Comparison of ENCODE assay signal across 27 mouse cellular contexts in genomic region chr11:35350968-35351367, GRCm38 (mm10).
DNase-seq lines count a peak whose midpoint lies in the region; ATAC-seq lines count a peak whose summit lies in the region.
"Had no signal": no experiment of that assay in that cellular context is flagged by ENCODE, and none has a peak within 500 bp of the region (broad histone marks: within the 10 kb centered on the region; RNA-seq: fewer than 3 reads in every experiment).

No protein-coding gene starts in this region.

- 7% methylated on average over 4 of the region's 4 CpGs for WGBS in limb, embryonic 10.5 days

- peaks cover 87% of the 10 kb centered on the region for H3K4me1 ChIP-seq in limb, embryonic 10.5 days
- H3K4me1 ChIP-seq: liver, embryonic 15.5 days; lung, embryonic 15.5 days; megakaryocyte, embryonic 14.5 days had no signal

- DNase-seq in frontal cortex, postnatal 14 days (ENCODE audit: low spot score in 2 of 2), result no peak
- DNase-seq in 3T3-L1 (ENCODE audit: low read depth, low spot score), result peak; percentile 28
- peak; percentile 77 for DNase-seq in brain, adult 2 months (ENCODE audit: low read depth, low spot score)
- peak; percentile 47 for DNase-seq in limb, embryonic 10.5 days (ENCODE audit: low spot score)
- DNase-seq in heart, adult 8-10 months (ENCODE audit: low spot score), result no peak
- no peak for DNase-seq in Muller cell, postnatal 12 days (ENCODE audit: inconsistent ontology term)
- DNase-seq: adrenal gland, postnatal 10 days; B cell, adult 2 months; cerebellum, adult 8-10 months; gastrocnemius, adult 2 months; heart, postnatal 4 days; kidney, adult 9 months; kidney, postnatal 25 days; lung, postnatal 36 days; right cerebral cortex, postnatal 25 days; spleen, adult 18-20 months had no signal

- no peaks in the 10 kb centered on the region for H3K9me3 ChIP-seq in limb, embryonic 10.5 days (replicated peaks)
- H3K9me3 ChIP-seq: heart, embryonic 10.5 days; limb, embryonic 15.5 days; liver, embryonic 15.5 days; lung, embryonic 15.5 days; megakaryocyte, embryonic 14.5 days; midbrain, embryonic 13.5 days had no signal

- peak overlapping the region; percentile 70 for H3K27ac ChIP-seq in limb, embryonic 10.5 days
- H3K27ac ChIP-seq: gastrocnemius, adult 2 months; heart, embryonic 10.5 days; hindbrain, postnatal 0 days; limb, embryonic 15.5 days; liver, embryonic 15.5 days; lung, embryonic 15.5 days; midbrain, embryonic 13.5 days had no signal

- H3K36me3 ChIP-seq in limb, embryonic 10.5 days, result peaks cover 5% of the 10 kb centered on the region
- H3K36me3 ChIP-seq: G1E; heart, embryonic 10.5 days; limb, embryonic 15.5 days; liver, embryonic 15.5 days; lung, embryonic 15.5 days; midbrain, embryonic 13.5 days had no signal

- H3K4me3 ChIP-seq in limb, embryonic 10.5 days, result 0 out of 2 replicates have a peak overlapping the region, but pooled peaks have one; percentile 9
- H3K4me3 ChIP-seq: gastrocnemius, adult 2 months; heart, embryonic 10.5 days; left cerebral cortex, adult 2 months; limb, embryonic 15.5 days; liver, embryonic 15.5 days; lung, embryonic 15.5 days; megakaryocyte, embryonic 14.5 days; midbrain, embryonic 13.5 days had no signal

- peak; percentile 98 for ATAC-seq in frontal cortex, adult (ENCODE audit: low TSS enrichment)
- ATAC-seq: hindbrain, postnatal 0 days; intestine, embryonic 16.5 days; midbrain, embryonic 13.5 days had no signal

- H3K27me3 ChIP-seq in limb, embryonic 10.5 days (ENCODE audit: low read depth, poor library complexity, severe bottlenecking), result 0 out of 2 replicates have a peak, but pooled peaks cover 3% of the 10 kb centered on the region
- H3K27me3 ChIP-seq: limb, embryonic 15.5 days; liver, embryonic 15.5 days; lung, embryonic 15.5 days; megakaryocyte, embryonic 14.5 days had no signal

Comparison
In these comparisons a context has a peak if more than half of its experiments do, and no peak if none do; other contexts are left out.
1. DNase-seq: peak in 3T3-L1 (single experiment), brain, adult 2 months (single experiment) and limb, embryonic 10.5 days (single experiment); none in frontal cortex, postnatal 14 days (0 of 2), heart, adult 8-10 months (single experiment) and Muller cell, postnatal 12 days (single experiment).